Mouse (Mus musculus): ENCODE measurements around the gene Depdc1b.

DNA sequence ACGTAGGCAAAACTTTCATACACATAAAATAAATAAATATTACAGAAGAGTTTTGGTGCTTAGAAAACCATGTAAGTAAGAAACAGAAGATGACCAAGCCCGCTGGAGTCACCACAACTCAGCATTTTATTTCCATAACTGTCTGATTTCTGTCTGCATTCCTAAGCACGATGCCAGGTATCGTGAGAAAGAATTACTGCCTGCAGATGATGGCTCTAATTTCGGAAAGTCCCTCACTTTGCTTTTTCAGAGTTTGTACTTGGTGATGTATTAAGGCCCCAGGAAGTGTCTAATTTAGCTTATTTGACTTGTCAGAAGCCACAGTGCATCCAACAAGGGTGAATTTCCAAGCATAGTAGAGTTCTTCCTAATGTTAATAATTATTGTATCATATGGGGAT is 87.1 kb downstream of the Depdc1b start:
- TF ChIP-seq CTCF (IDR thresholded peaks at IDR 0.05; ENCODE audit: extremely low read depth, insufficient read depth, low read length), result no peak
- no peak for TF ChIP-seq POLR2A (IDR thresholded peaks at IDR 0.05; ENCODE audit: extremely low read depth, insufficient read depth, low read length)
